Mouse (Mus musculus) right cerebral cortex, postnatal 25 days (tissue): ENCODE results near the gene Kif23.

ENCODE experiments used
- DNase-seq: peaks from one replicate; pipeline ENCODE4 v3.0.0; 2022

Kif23 gene

DNA sequence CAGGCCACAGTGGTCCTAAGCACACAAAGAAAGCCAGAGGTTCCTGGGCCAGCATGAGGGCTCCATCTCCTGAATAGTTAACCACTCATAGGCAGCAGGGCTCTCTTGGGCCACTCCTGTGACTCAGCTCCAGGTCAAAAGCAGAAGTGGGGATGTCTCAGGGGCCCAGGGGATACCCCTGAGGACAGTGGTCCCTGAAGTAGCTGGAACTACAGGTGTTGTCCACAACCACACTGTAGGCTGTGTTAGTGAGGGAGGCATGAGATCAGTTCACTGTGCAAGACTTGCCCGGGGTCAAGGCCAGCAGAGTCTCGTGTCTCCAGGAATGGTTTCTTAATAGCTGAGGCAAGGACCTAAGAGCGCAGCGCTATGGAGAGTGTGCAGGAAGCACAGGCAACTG, 45.0 kb downstream of the Kif23 start:
- no peak for DNase-seq

- DNase-seq = peak; percentile 81
Observed at GRCm38 (mm10) chr9:61899804-61900203, 46.8 kb downstream of the Kif23 start.

- peak; percentile 68 for DNase-seq
Observed at GRCm38 (mm10) chr9:61898401-61898800, 48.2 kb downstream of the Kif23 start.

DNA sequence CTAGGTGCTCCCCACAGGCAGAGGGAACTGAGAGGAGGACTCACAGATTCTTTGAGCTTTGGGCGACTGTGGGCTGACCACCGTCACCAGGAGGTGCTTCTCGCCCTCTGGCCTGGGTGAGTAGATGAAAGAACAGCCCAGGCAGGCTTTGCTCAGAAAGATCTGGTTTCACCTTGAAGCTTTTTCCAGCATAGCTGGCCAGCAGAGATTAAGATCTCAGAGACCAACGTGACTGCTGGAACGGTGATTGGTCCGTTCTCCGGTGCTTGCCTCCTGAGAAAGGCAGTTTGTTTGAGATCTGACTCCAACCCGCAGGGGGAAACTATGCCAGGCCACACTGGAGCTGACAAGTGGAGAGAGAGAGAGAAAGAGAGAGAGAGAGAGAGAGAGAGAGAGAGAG, 51.6 kb downstream of the Kif23 start:
- DNase-seq = no peak

DNA sequence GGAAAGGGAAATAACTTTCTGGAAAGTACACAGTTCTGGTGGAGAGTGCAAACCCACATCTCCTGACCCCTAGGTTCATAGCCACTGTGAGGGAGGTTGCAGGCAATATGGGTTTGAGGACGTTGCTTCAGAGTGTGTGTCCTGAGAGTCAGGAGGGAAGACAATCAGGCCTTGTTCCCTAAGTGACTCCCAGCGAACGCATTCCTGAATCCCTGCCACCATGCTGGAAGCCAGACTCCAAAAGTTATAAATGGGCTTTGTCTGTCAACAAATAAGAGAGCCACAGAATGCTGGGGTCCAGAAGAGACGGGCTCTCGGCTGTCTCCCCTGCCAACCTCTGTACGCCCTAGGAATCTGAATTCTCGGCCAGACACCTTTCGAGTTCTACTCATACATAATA, 56.7 kb downstream of the Kif23 start:
- no peak for DNase-seq

DNA sequence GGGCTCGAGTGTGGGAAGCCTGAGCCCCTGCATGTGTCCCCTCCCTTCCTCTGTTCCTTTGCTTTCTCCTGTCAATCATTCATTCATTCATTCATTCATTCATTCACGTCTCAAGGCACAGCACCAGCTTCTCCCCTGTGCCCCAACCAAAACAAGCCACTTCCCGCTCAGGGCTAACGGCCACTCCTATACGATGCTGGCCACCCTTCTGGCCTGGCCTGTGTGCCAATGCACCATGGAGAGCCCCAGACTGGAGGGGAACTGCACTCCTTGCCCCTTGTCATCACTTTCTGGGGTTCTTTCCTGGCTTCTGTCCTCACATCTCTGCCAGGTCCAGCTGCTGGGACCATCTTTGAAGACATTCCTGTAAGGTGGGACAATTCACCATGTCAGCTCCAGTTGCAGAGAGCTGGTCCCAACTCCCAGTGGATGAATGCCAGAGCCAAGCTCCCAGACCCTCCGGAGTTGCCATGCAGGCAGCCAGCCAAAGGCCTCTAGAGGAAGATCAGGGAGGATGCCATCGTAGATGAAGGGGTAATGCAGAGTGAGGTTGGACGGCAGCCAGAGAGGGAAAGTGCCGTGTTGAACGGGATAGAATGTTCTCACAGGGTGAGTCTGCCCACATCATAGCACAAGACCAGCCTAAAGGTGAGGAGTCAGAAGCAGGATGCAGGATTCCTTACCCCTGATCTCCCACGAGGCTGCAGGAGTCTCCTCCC, 58.8 kb downstream of the Kif23 start:
- DNase-seq = no peak

DNA sequence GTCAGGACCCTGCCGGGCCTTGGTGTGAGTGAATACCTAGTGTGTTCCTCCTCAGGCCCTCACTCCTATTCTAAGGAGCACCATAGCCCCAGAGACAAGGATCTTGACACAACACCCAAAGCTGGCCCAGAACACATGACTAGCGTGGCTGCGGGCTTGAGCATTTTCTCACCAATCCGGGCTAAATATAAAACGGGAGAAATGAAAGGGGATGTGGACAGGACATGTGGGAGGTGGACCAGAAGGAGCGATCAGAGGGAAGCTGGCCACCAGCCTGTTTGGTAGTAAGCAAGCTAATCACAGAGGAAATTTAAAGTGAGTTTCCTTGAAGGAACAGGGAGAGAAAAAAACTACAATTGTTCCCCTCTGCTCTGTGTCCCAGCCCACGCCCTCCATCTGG, 60.6 kb downstream of the Kif23 start:
- no peak for DNase-seq

DNA sequence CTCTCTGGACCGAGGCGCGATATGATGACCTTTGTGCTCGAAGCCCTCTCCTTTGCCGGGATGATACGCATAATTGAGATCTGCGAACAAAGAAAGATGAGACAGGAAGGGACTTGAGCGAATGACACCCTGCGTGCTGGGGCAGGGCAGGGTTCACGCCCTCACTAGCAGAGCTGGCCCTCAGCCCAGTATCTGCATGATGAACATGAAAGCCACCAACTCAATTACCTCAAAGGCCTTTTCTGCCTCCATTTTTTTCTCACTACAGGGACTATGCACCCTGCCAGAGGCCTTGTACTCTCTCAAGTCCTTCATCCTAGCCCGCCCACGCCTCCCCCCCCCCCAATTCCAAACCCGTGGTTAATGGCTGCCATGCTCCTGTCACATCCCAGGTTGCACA, 61.6 kb downstream of the Kif23 start:
- DNase-seq = no peak

GRCm38 (mm10) chr9:61884375-61884774, 62.2 kb downstream of the Kif23 start:
- DNase-seq = no peak

- DNase-seq = no peak
Observed at GRCm38 (mm10) chr9:61882179-61882578, 64.4 kb downstream of the Kif23 start.

GRCm38 (mm10) chr9:61878889-61879288, 67.7 kb downstream of the Kif23 start:
- DNase-seq = peak; percentile 60

DNA sequence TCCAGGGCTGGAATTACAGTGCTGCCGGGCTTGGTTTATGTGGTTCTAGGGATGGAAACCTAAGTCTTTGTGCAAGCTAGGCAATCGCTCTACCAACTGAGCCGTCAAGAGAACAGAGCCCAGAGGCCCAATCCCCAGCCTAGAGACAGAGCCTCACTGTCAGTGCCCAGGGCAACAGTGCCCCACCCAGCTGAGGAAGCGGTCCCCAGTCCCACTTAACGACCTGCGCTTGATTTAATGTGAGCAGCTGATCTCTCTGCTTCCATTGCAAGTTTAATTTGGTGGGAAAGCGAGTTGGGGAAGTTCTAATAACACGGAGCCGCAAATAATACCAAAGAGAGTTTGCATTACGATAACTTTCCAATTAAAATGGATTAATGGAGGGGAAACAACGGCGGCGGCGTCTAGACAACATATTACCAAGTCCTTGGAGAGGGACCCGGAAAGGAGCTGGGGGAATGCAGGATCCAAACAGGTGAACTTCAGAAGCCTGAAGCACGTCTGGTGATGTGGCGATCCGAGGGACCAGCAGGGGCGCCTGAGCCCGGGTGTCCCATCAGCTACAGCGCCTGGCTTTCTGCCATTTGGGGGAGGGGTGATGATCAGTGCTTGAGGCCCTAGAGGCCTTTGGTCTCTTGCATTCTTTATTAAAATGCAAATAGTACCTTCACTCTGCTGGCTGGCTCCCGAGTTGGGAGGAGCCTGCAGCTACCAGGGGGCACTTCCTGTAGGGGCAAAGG, 69.0 kb downstream of the Kif23 start:
- no peak for DNase-seq

DNA sequence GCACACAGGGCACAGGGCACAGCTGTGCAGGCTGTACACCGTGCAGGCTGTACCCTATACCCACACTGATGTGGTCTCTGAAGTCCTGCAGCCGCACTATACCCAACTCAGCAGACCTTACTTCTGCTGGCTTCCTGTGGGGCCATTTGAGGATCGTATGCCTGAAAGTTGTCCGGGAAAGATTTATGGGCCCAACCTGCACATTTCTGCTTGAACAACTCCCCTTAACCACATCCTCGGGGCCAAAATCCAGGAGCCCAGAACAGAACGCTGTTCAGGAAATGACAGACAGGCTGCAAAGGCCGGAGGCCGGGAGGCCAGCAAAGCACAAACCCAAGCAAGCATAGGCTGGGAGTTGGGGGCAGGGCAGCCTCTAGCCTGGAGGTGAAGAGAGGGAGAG, 73.2 kb downstream of the Kif23 start:
- DNase-seq = no peak

DNA sequence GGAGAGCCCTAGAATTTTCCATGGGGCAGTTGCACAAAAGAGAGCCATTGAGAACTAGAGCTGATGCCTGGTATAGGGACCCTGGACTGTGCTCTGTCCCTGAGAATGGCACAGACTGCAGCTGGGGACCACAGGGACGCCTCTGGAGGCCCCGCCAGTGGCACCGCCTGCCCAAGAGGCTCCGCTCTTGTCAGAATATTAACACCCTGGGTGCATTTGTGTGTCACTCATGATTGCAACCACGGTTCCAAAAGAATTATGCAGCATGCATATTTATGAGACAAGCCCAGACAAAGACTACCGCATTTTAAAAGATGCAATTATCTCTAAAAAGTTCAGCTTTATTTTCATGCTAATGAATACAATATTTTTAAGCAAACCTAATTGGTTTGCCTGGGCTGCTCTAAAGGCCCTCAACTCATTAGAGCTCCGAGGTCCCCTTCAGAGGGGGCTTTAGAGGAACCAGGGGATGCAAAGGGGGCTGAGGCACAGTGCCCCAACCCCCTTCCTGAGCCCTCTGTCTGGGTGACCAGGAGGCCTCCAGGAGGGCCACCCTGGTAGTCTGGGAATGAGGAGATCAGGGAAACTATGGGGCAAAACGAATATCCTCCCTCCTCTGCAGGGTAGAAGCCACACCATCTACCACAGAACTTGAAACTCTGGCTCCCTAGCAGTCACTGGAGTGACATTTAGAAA, 74.2 kb downstream of the Kif23 start:
- no peak for DNase-seq

- no peak for DNase-seq
Observed at GRCm38 (mm10) chr9:61871839-61872238, 74.7 kb downstream of the Kif23 start.

DNA sequence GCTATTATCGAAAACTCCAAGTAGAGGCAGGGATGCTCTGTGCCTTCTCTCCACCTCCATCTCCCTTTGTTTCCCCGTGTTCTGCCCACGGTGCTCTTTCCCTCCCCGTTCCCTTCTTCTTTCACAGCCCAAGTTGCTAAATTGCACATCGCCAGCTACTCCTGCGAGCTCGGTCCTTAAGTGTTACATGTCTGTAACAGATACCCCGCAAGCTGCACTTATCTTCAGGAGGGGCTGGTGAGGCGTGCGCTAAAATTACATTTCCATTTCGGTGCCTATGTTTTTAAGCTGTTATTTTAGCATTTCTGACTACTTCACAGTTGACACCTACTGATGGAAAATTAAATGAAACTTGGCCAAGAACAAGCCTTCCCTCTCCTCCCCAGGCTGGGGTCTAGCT, 78.9 kb downstream of the Kif23 start:
- peak; percentile 35 for DNase-seq
